Mouse (Mus musculus) olfactory bulb, adult 2 months (tissue): ENCODE data around the gene Nufip2.

Experiments used
- CTCF ChIP-seq: fragments of 200-500 bp; IDR thresholded peaks from 2 replicates; pipeline ENCODE4 v1.5.1; 2012; ENCODE audit warnings: low read depth, mild to moderate bottlenecking, low read length, moderate library complexity; ENCODE audit not compliant: insufficient read depth
- POLR2A ChIP-seq: fragments of 200-500 bp; IDR thresholded peaks from 2 replicates; pipeline ENCODE4 v1.6.1; 2012; ENCODE audit warnings: mild to moderate bottlenecking, low read depth, low read length, moderate library complexity; ENCODE audit not compliant: insufficient read depth

GRCm38 (mm10) chr11:77641390-77641789 is 44.6 kb upstream of the Nufip2 start:
- no peak for TF ChIP-seq POLR2A
- TF ChIP-seq CTCF, result no peak
